Mouse (Mus musculus) kidney, adult 18-20 months (tissue): ENCODE results near the gene Sprtn.

Source experiments
- DNase-seq: peaks from one replicate; pipeline ENCODE4 v3.0.0; 2021

Sprtn gene

GRCm38 (mm10) chr8:124905482-124905881, 7.8 kb downstream of the Sprtn start:
- DNase-seq = no peak

- DNase-seq = no peak
Observed at GRCm38 (mm10) chr8:124909936-124910335, 12.2 kb downstream of the Sprtn start.

GRCm38 (mm10) chr8:124910349-124910748, 12.7 kb downstream of the Sprtn start:
- no peak for DNase-seq

GRCm38 (mm10) chr8:124911938-124912872, 14.5 kb downstream of the Sprtn start:
- DNase-seq = peak; percentile 45

GRCm38 (mm10) chr8:124914061-124914460, 16.4 kb downstream of the Sprtn start:
- DNase-seq = peak; percentile 34

GRCm38 (mm10) chr8:124917741-124918484, 20.2 kb downstream of the Sprtn start:
- DNase-seq = no peak

- no peak for DNase-seq
Observed at GRCm38 (mm10) chr8:124921369-124922279, 23.9 kb downstream of the Sprtn start.

- DNase-seq = no peak
Observed at GRCm38 (mm10) chr8:124922490-124923089, 24.9 kb downstream of the Sprtn start.

- no peak for DNase-seq
Observed at GRCm38 (mm10) chr8:124923971-124924652, 26.4 kb downstream of the Sprtn start.

GRCm38 (mm10) chr8:124925544-124926266, 28.0 kb downstream of the Sprtn start:
- no peak for DNase-seq

GRCm38 (mm10) chr8:124926351-124926771, 28.7 kb downstream of the Sprtn start:
- peak; percentile 50 for DNase-seq

GRCm38 (mm10) chr8:124929006-124929405, 31.3 kb downstream of the Sprtn start:
- DNase-seq = no peak

- DNase-seq = no peak
Observed at GRCm38 (mm10) chr8:124930086-124930485, 32.4 kb downstream of the Sprtn start.

GRCm38 (mm10) chr8:124930649-124931048, 33.0 kb downstream of the Sprtn start:
- no peak for DNase-seq

- DNase-seq = no peak
Observed at GRCm38 (mm10) chr8:124932435-124932834, 34.7 kb downstream of the Sprtn start.

- no peak for DNase-seq
Observed at GRCm38 (mm10) chr8:124935116-124935515, 37.4 kb downstream of the Sprtn start.

GRCm38 (mm10) chr8:124936699-124937098, 39.0 kb downstream of the Sprtn start:
- no peak for DNase-seq

- DNase-seq = no peak
Observed at GRCm38 (mm10) chr8:124937293-124937692, 39.6 kb downstream of the Sprtn start.

GRCm38 (mm10) chr8:124943801-124944200, 46.1 kb downstream of the Sprtn start:
- no peak for DNase-seq

GRCm38 (mm10) chr8:124944406-124944805, 46.7 kb downstream of the Sprtn start:
- no peak for DNase-seq
